Mouse (Mus musculus) heart, adult 11 months (tissue): ENCODE data around the gene Prelid3b.

Experiments
- DNase-seq: peaks from one replicate; pipeline ENCODE4 v3.0.0; 2022

The Prelid3b gene

DNA sequence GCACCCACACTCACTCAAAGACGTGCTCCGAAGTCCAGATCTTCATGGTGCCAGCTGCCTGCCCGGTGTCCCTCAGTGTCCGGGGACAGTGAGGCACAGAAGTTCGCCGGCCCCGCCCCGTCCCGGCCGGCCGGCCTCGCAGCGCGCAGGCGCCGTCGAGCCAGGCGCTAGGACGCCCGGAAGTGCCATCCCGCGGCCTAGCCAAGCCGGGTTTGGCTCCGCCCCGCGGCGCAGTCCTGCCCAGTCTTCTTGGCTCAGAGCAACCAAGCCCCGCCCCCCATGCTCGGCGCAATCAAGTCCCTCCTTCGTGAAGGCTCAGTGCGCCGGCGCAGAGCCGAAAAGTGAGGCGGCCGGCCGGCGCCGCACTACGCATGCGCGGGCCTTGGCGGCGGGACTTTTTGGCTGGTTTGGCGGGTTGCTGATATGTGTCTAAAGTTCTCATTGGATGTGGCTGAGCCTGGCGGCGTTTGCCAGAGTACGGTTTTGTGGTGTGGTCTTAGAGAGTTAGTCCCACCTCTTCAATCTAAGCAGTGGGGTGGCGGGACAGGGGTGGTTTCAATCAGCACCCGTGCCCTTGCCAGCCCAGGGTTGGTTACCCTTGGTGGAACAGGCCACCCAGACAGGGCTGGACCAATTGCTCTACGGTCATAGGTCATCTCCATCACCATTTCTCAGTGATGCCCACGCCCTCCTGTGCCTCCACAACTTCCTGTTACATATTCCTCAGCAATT, at the start of gene Prelid3b:
Gene Prelid3b, minus strand, starts transcription at position 264 of the 732 bp plus-strand sequence.
- DNase-seq, result peak; percentile 100

GRCm38 (mm10) chr2:174522134-174522533, 49.3 kb upstream of the Prelid3b start:
- no peak for DNase-seq

DNA sequence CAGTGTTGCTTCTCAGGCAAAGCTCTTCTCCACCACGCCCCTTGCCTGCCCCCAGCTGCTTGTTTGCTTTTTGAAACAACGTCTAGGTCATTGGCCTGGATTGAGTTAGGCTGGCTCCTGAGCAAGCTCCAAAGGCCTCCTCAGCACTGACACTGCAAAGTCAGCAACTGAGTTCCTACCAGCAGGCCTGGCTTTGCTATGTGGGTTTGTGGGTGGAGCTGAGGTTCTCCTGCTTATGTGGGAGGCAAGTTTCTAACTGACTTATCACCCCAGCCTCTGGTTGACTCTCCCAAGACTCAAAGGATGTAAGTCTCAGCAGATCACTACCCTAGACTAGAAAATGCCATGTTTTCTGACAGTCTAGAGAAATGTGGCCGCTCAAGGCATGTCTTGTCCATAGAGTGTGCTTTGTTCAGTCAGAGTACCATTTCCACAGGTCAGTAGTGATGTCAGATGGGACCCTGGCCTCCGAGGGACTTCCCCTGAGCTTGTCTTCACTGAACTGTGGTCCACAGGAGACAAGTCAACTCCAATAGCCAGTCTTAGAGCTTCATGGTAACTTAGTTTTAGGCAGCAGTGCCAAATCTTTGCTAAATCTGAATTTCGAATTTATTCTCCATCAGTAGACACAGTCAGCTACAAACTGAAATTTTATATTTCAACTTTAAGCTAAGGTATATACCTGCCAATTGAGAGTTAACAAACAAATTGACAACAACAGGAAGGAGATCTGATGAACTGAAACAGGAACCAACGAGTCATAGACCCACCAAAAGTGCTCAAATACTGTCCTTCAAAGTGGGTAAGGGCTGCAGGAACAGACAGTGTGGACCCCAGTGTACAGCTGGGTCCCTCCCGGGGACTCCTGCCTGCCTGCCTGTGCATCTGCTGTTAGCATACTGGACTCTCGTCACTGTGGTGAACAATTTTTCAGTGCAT, 44.5 kb upstream of the Prelid3b start:
- no peak for DNase-seq

GRCm38 (mm10) chr2:174514887-174515286, 42.0 kb upstream of the Prelid3b start:
- DNase-seq, result peak; percentile 61

DNA sequence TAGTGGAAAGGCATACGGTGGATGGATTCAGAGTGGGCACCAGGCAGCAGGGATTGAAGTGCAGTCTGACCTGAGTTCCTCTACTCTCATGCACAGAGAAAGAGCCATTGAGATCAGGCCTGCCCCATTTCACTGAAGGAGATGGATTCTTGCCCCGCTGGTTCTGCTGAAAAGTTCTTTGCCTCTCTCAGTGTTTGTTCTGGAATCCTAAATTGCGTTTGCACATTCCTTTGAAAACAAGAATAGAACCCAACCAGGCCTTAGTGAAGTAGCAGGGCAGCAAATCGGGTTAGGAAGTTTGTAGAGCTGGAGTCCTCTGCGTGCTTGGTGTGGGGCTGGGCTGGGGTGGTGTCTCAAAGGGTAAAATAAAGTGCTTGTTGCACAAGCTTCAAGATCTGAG, 40.9 kb upstream of the Prelid3b start:
- DNase-seq, result peak; percentile 64

DNA sequence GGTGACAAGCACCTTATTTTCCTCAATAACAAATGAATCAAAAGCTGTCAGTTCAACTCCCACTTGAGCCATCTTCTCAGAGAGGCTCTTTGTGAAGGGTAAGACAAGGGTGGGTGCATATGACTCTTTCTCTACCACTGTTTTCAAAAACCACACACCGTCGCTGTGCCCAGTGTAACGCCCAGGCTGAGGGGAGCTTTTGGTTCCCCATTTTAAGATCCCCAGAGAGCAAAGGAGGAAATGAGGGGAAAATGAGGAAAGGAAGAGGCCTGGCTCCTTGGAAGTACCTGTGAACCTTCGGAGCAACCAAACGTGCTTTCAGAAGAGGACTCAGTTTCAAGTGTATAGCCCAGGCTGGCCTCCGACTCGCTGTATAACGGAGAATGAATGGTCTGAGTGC, 36.9 kb upstream of the Prelid3b start:
- peak; percentile 70 for DNase-seq

DNA sequence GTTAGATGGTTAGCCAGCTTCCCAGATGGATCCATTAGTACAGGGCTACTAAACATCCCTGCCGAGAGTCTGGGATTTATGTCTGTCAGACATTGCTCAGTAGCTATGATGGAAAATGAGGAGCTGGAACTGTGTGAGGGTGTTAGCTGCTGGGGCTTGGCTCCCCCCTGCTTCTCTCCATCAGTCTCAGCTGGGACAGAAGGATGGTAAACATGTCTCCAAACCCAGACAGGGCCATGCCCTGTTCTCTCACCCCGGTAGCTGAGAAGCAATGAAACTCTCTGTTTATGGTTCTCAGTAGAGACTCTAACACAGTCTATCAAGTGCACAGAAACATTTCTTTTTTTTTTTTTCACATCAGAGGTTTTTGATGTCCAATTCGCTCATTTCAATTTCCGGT, 35.1 kb upstream of the Prelid3b start:
- DNase-seq, result peak; percentile 25

- DNase-seq, result peak; percentile 82
Measured at GRCm38 (mm10) chr2:174502831-174503460, 30.1 kb upstream of the Prelid3b start.

DNA sequence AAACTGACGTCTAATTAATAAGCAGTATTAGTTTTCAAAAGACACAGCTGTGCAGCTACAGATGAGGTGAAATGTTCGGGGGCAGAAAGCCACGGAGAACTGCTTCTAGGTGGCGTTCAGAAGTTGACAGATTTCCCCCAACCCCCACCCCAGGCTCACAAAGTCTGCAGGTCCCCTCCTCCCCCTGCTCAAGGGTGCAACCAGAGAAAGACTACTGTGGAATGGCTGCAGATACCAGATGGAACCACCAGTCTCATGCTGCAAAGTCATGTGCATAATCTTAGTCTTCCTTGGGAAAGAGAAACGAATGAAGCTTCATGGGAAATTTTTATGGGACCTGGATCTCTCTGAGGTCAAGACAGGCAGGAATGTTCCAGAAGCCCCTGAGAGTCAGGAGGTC, 29.4 kb upstream of the Prelid3b start:
- DNase-seq, result peak; percentile 33

DNA sequence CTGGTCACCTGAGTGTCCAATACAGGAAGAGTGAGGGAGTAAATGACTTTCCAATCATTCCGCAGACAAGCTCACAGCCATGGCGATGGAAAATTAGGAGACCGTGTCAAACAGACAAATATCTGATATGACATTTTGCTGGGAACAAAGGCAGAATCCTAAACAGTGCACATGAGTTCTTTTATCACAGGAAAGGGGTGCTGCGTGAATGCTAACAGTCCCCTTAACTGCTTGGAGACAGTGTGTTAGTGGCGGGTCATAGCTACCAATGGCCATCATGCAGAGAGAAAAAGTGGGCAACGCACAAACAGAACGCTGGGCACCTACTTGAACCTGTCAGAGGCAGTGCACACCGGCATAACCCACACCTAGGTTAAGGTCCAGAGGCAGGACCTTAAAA, 28.6 kb upstream of the Prelid3b start:
- no peak for DNase-seq

DNA sequence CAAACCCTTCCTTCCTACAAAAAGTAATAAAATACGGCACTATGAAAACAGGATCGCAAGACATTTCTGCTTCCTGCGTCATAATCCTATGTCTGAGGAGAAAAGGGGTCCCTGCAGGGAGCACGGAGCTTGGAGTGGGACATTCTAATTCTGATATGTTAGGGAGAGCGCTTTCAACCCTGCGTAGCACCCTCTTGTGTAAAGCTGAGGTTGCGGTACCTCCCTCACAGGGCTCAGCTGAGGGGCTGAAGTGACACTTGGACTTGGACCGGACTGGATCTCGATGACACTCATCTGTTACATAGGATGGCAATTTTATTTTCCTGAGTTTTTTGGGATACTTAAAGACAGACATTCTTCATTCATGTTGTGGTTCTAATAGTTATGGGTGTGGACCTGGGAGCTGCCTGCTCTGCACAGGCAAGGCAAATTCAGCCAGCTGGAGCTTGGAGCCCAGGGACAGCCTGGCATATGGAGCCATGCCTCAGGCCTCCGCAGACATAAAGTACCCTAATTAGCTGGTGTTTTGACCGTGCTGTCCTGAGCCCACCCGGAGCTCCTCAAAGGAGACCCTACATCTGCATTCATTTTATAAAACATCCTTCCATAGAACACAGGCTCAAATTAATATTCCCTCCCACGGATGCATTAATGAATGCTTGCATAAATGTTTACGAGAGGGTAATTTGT, 28.1 kb upstream of the Prelid3b start:
- DNase-seq, result no peak

DNA sequence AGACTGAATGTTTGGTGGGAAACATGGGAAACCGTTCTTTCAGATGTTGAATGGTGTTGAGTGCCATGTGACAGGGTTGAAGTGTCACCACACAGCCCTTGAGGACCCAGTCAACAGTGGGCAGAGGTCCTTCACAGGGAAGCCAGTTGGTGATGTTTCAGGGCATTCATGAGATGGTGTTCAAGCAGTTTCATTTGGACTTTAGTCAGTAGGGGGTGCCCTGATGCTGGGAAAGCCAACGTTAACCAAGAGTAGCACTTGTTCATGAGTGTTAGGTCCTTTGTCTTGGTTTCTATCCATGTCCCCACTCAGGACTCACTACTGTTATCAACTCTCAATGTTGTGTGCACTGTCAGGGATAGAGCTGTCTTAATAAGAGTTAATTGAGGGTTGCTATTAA, 20.0 kb upstream of the Prelid3b start:
- DNase-seq, result no peak

DNA sequence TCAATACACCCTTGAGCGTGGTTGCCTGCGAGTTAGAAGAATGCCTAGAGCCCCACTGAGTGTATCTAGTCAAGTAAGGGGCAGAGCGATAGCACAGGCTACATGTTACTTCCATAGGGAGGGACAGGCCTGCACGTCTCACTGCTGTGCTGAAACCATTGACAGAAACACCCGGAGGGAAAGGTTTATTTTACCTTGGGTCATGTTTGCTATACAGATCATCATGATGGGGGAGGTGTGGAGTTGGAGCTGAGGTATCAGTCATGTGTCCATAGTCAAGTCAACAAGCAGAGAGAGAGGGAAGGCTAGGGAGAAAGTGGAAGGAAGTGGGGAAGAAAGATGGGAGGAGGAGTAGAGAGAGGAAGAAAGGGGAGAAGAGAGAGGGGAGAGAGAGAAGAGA, 14.1 kb upstream of the Prelid3b start:
- no peak for DNase-seq

DNA sequence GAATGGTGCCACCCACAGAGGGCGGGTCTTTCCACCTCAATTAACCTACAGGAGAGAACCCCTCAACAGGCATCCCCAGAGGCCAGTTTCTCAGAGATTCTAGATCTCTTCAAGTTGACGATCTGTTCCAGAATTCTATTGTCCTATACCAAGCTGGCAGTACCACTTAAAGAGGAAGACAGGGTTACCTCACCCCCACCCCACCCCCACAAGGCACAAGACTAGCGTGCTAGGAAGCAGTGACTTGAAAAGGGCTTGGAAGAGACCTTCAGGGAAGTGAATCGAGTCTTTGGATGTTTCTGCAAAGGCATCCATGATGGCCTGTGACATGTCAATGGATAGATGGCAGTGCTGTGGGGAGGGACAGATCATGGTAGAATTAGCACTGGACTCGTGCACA, 5.9 kb upstream of the Prelid3b start:
- no peak for DNase-seq

- DNase-seq, result no peak
Measured at GRCm38 (mm10) chr2:174477543-174478319, 4.8 kb upstream of the Prelid3b start.

GRCm38 (mm10) chr2:174473550-174473927, 658 bp upstream of the Prelid3b start:
- DNase-seq, result no peak

DNA sequence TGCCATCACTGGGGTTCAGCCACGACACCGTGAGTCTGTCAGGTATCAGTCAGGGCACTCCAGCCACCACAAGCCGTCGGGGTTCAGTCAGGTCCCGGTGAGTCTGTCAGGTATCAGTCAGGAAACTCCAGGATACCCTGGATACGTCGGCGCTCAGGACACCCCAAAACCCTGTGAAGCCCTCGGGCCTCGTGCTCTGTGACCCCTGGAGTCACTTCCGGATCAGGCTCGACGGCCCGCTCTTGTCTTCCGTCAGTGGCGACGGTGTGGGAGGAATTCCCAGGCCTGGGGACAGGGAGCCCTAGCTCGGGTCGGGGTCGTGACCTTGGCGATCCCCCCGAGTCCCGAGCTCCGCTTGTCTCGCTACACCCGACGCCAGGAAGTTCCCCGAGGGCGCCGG, 474 bp downstream of the Prelid3b start:
- DNase-seq, result no peak

DNA sequence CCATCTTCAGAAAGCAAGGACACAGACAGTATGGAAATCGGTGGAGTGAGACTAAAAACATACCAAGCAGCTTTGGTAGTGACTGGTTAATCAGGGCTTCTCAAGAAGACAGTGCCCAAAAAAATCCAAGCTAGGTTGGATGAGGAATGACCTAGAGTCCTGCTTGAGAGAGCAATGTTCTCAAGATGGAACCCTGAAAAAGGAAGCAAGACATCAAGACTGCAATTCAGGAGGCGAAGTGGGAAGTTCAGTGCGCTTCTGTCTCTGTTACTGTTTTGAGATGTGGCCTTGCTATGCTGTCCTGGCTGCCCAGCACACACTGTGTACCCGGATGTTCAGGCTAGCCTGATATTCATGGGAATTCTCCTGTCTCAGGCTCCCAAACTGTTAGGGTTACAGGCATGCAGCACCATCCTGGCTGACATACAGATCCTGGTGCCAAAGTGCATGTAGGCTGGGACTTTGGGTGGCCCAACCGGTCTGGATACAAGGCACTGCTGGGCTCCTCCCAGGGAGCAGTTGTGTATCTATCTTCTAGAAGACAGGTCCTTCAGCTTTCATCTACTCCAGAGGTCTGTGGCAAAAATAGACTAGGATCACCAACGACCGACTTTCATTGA, 2.0 kb downstream of the Prelid3b start:
- DNase-seq, result peak; percentile 87

- DNase-seq, result peak; percentile 63
Measured at GRCm38 (mm10) chr2:174470333-174470732, 2.5 kb downstream of the Prelid3b start.

DNA sequence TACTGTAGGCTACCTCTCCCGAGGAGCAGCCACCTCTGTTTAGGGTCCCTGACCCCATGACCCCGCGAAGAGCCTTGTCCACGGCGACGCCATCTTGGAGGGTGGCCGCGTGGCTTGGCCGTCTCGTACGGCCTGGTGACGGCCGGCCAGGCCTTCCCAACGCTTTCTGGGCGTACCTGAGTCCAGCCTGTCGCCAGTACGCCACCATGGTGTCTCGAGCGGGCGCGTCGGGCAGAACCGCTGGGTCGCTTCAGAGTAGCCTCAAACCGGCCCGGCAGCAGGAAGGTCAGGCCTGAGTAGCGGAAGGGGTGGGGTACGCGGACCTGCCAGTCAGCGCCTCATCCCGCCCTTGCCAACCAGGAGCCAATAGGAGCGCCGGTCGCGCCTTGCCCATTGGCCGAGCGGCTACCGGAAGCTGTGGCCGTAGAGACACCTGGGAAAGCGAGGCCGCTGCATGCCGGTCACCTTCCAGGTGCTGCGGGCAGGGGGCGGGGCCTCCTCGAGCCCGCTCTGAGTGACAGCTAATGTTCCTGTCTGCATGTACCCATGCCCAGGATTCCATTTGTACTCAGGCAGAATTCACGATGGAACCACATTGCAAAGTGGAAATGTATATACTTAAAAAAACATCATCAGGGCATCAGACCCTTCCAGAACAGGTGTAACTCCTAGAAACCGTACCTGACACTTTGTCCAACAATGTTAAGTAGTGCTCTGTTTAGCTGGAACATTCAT, 8.9 kb downstream of the Prelid3b start, which contains the start of gene Atp5e:
Gene Atp5e, minus strand, starts transcription at position 317 of the 735 bp plus-strand sequence.
- DNase-seq, result peak; percentile 100

GRCm38 (mm10) chr2:174463370-174463769, 9.5 kb downstream of the Prelid3b start:
- no peak for DNase-seq
